Mouse (Mus musculus) cerebellum, adult 11 months (tissue): ENCODE measurements around the gene Gm17651.

ENCODE experiments used
- DNase-seq: peaks from one replicate; pipeline ENCODE4 v3.0.0; 2022

Gene Gm17651

DNA sequence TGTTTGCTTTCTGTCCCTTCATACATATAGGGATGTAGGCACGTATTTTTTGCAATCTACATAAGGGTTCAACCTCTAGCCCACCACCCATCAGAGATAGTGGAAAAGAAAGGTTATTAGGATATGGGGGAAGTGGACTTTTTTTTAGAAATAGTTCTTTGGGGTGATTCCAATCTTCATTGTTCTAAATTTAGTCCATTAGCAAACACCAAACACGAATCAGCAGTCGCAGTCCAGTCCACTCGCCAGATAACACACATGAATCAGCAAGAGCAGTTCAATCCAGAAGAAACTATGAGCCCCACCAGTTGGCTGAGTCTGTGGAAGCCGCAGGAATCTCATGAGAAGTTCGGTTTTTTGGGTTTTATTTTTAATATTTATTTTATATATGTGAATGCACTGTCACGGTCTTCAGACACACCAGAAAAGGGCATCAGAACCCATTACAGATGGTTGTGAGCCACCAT is at the start of gene Gm17651:
TSS of gene Gm17651 (minus strand) at position 51 of the 467 bp plus-strand sequence.
- DNase-seq = no peak

DNA sequence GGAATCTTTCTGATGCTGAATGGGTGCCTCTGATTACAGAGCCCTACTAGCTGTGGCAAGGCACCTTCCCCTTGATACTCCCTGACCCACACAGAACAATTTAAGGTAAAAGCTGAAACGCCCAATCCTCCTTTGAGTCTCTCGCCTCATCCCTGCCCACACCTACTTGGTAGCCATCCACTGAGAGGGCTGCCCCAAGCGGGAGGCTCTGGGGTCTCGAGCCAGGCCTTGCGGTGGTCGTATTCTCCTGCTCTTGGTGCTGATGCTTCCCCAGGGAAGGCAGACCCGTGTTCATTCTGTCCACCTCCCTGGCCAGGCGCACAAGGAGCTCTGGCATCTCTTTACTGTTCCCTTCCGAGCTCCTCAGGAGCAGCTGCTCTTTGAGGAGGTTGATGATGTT is 44.6 kb upstream of the Gm17651 start:
- no peak for DNase-seq

DNA sequence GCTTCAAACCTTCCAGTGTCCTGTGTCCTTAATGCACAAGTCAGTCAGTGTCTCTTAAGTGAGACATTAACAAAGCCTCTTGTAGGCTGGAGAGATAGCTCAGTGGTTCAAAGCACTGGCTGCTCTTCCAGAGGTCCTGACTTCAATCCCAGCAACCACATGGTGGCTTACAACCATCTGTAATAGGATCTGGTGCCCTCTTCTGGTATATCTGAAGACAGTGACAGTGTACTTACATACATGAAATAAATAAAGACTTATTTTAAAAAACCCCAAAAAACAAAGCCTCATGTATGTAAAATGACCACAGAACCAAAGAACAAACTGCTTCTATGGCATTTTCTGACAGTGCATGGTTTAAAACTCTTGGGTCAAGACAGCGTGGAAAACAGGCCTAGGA is 41.4 kb upstream of the Gm17651 start:
- DNase-seq = no peak

DNA sequence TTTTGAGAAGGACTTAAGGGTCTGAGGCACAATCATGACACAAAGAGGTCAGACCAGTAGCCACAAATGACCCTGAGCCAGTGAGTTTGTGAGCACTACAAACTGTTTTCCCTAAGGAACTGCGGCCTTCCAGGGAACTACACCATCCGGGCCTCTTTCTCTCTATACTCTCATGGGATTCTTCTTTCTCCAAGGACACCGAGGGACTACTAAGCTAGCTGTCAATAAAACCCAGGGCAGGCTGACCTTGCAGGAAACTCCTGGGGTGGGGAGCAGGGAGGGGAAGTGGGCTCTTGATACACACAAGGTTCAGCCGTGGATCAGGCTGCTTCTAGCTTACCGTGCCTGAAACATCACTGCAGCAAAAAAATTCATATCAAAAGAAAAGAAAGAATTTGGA is 36.4 kb upstream of the Gm17651 start:
- no peak for DNase-seq

DNA sequence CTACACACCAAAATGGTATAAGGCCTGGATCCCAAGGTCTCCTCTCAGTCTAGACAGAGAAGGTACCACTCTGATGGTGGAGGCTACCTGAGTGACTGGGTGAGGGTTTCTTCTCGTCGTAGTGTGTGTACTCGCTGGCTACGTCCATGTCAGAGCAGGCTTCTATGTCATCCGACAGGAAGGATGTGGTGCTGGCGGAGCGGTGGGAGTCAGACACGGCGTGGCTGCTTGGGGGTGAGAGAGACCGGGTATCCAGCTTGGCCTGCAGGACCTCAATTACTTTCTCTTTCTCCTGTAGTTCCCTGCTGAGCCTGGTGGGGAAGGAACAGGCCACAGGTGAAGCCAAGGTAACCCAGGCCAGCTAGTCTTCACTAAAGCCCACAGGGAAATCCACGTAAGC is 35.6 kb upstream of the Gm17651 start:
- DNase-seq = no peak

DNA sequence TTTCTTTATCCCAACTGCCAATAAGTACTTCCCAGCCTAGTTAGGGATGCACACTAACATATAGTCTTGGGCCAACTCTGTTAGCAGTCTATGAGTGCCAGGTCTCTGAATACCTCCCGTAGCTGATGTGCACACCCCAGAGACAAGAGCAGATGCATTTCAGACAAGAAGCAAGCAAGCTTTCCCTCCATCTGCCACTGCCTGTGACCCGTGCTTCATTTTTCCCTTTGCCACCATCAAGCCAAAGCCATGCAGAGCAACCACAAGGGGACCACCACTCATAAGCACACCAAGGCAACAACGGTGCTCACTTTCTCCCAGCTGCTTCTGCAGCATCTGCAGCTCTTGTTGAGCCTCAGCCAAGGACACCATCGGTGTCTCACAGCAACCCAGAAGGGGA is 32.1 kb upstream of the Gm17651 start:
- DNase-seq = no peak

DNA sequence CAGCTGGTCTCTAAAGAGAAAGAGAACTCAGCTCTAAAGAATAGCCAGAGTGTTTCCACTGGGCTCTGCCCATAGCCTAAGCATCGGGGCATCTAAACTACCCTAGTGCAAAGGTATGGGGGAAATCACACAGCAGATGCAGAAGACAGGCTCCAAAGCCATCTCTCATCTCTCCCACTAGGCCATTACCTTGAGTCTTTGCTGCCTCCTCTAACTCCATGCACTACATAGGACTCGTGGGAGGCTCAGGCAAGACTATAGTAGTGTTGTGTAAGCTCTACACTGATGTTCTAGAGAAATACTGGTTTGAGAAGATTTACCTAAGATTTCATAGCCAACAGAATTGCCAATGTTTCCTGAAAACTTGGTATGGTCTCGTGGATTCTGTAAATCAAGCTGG is 31.0 kb upstream of the Gm17651 start:
- no peak for DNase-seq

DNA sequence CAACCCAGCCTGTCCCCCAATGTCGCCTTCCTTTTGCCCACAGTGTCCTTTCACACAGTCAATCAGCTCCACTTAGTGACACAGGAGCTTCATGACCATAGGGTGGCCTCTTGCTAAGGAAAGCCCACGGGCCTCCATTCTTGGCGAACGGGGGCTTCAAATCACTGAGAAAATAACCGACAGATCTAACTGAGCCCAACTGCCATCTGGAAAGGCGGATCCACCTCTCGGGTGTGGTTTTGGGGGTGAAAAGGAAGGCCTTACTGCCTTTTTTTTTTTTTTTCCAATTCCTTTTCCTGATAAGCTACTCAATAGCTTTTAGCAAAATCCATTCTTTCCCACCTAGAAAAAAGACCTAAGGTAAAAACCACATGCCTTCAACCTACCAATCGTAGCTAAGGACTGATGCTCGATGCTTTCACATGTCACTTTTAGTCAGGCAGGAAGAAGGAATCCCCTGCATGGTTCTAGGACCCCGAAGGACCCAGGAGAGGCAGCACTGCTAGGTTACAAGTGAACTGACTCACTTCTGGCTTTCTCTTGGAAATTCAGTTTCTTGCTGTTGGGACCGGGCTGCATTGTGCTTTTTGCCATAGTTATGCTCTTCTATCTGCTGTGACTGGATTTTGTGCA is 28.1 kb upstream of the Gm17651 start:
- no peak for DNase-seq

DNA sequence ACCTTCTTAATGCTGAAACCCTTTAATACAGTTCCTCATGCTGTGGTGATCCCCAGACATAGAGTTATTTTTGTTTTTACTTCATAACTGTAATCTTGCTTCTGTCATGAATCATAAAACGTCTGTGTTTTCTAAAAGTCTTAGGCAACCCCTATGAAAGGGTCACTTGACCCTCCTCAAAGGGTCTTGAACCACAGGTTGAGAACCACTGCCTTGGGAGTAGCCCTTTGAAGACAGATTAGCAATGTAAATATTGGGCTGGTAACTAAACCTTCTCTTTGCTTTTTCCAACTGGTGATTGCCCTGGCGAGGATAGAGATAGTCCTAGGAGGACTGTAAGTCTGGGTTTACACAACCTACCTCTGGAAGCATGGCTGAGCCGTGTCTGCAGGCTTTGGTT is 26.7 kb upstream of the Gm17651 start:
- DNase-seq = no peak

DNA sequence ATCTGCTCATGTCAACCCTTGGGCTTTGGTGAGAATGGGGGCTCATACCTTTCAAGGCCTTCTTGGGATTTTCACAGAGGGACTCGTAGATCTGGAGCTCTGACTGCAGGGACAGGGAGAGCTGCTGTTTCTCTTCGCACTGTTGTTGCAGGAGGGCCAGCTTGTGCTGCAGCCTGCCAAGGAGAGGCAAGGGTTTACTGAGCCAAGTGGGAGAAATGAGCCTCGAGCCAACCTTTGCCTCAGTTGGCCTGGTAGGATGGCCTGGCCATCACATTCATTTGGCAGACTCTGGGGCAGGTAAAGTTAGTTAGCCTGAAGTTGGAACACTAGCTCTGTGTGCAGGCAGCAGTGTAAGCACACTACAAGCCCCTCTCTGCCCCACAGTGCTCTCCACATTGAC is 24.6 kb upstream of the Gm17651 start:
- DNase-seq = no peak

DNA sequence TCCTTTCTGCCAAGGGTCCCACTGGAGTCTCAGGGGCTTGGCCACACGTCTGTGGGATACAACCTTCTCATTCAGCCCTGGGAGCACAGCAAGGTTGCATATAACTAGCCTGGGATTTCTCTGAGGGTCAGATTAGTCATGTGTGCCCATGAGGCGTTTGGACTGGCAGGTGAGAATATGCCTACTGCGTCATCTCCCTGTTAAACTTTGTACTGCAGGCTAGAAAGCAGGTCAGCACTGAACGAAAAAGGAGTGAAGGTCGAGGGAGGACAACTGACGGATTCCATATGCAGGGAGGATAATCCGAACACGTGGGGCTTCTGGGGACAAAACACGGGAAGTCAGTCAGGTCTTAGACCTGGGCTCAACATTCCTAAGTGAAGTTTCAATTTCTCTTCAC is 22.8 kb upstream of the Gm17651 start:
- no peak for DNase-seq

DNA sequence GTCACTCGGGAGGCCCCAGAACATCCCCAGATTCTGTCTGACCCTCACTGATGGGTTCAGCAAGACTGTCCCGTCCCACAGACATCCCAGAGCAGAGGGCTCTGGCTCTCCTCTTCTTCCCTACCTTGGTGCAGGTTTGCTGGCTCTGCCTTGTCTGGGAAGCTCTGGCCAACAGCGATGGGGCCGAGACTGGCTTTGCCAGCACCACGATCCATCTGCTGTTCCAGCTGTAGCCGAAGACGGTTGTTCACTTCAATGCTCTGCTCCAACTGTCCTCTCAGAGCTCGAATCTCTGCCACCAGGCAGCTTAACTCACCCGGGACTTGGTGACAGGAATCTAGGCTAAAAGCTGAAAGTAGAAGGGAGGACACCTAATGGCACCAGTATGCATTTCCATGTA is 22.4 kb upstream of the Gm17651 start:
- no peak for DNase-seq

DNA sequence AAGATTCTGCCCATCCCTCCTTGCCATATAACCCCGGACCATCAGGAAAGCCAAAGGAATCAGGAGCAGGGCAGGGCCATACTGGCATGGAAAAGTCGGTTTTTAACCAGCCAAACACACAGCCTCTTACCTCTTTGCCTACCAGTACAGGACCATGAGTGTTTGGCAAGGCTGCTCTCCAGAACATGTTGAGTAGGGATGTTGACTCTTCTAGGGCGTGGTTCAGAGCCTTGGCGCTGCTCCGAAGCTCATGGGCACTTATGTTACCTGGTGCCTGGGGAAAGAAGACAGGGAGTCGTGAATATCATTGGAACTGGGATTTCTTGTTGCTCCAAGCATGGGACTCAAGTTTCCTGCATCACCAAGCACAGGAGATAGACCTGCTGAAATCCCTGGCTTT is 19.3 kb upstream of the Gm17651 start:
- no peak for DNase-seq

DNA sequence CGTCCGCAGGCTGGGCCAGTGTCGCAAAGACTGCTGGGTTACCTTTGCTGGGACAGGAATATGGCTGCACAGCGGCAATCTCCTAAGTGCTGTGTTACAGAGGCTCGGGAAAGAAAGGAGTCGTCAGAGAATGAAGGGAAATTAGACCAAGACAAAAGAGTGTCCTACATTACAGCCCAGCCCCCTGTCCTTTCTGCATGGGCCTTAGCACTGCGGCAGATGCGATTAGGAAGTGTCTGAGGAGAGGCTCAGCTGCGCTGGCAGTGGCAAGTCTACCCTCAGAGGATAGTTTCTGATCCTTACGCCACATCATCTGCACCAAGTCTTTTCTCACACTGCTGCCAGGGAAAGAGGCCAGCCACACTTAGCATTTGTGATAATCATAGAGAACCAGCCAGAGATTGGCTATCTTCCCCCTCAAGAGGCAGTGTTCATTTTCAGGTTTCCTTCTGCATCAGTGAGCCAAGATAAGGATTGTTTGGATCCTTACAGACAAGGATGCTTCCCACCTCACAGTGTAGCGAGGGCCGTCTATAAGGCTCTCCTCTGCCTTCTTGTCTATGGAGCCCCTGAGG is 17.0 kb upstream of the Gm17651 start:
- no peak for DNase-seq

DNA sequence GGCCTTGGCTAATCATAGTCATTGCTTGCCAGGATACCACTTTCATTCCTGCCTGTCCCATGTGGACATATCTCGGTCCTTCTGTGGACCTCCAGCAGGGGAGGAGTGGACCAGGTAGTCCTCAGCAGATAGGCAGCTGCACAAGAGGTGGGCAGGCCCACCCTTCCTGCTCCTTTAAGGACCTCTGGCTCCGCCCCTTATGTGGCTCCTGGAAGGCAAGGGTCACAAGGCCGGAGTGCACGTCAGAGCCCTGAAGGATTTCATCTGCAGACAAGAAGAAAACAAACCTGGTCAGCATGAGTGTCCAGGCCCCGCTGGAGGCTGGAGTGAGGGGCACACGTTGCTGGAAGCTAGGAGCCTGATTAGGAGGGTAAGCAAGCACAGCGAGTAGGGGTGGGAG is 16.1 kb upstream of the Gm17651 start:
- DNase-seq = no peak

DNA sequence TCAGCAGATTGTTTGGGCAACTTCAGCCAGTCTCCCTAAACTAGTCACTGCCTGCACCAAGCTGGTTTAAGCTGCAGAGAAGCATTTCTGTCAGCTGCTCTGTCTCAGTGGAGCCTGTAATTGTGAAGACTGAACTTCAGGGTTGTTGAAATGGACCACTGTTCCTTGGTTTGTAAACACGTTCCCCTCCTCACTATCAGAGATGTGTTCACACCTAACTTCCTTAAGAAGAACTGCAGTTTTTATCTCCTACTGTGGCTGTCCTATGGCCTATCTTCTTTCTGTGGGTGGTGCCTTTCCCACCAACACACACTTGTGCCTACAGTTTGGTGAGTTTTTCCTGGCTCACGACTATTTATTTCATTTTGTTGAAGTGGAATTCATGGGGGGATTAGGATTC is 14.8 kb upstream of the Gm17651 start:
- DNase-seq = no peak

DNA sequence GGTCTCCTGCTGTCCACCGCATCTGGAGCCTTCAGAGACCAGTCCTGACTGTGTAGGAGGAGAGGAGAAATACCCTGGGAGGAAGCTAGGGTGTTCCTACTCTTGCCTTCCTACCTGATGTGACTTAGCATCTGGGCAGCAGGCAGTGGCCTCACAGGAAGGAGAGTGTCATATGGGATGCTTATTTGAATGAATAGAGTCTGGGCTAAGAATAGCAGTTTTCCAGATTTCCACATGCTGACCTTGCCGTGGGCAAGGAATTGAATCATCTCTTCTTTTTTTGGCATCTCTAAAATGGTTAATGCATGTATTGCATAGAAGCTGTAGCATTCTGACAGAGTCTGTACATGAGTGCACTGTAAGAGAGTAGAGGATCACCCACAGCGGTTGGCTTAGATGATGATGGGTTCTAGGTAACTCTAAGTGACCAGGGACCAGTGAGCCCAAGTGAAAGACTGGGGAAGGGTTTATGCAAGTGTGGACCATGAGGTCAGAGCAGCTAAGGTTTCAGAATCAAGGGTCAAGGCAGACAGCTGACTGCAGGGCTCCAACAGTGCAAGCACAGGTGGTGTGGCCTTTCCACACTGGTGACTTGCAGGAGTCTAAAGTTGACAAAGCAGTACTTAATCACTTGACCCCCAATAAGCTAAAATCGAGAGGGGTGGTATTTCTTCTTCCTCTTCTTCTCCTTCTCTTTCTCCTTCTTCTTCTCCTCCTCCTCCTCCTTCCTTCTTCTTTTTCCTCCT is 12.1 kb upstream of the Gm17651 start:
- DNase-seq = no peak

DNA sequence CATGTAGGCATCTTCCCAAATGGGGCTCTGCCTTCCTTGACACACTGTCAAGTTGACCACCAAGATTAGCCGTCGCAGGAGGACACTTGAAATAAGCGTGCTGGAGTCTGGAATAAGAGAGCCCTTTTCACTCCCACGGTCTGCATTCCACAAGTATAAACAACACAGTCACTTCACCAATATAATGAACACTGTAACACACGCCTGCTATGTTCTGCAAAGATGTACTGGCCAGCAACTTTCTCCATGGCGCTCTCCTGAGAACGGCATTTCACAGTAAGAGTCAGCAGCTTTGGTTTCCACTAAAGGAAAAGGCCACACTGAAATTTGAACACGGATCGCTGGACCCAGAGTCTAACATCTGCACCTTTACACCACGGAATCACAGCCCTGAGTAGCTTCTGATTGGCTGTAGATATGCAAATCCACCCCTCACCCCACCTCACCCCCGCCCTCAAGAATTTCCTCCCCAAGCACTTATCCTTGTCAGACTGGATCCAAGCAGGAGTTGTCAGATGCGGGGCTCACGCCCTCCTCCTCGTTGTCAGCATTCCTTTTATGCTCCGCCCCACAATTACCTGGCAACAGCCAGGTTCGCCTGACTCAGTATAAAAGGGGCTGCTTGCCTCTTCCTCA is 9.2 kb upstream of the Gm17651 start:
- DNase-seq = no peak

DNA sequence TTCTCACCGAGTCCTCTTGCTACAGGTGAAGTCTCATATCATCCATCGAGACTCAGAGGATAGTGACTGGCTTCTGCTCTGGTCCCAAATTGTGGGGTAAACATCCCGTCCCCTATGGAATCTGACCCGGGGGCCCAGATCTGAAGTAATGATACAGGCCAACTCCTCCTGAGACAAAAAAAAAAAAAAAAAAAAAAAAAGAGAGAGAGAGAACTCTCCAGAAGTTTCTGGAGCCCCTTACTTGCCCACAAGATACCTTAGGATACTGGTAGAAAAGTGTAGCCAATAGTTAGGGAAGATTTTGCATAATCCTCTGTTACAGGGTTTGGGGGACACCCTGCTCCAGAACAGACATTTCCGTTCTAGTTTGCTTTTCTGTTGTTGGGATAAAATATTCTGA is 8.1 kb upstream of the Gm17651 start:
- DNase-seq = no peak

DNA sequence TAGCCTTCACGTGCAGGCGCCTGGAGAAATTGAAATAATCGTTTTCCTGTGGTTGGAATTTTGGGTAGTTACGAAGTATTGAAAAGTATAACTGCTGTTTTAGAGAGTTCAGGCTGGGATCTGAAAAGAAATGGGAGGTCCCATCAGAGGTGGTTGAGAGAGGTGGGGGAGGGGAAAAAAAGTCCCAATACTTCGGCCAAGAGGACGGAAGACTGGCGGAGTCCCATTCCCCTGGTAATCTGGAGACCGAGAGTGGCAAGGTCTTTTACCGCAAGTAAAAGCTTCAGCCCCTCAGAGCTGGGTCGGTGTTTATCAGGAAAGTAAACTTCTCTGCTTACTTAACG is 7.6 kb upstream of the Gm17651 start:
- no peak for DNase-seq

DNA sequence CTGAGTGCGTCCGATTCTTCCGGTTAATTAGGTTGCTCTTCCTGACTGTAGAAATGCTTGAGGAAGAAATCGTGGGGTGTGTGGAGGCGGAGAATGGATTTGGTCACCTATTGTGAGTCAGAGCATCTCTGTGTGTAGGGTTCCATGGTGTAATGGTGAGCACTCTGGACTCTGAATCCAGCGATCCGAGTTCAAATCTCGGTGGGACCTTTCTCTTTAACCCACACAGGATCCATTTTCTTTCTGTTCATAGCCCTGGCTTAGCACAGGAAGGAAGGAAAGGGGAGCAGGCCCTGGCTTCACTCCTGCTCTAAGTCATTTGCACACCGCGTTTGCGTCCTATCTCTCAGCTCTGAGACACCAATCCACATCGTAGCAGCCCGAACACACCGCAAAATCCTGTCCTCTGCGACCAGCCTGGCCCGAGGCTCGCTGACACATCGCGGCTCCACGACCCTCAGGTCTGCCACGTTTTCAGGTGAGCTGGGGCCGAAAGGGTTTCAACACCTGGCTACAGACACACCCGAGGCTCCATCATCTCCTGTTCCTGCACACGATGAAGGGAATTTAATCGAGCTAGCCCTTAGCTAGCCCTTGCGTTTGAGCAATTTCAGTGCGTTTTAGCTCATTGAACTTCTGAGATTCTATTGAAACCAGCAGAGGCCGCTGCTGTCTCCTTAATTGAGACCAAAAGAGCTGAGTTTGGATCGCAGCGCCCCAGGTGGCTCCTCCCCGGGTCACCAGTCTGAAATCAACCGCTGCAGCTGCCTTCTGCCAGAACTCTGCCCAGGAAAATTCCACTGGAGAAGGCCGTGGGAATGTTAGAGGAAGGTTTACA is 7.0 kb upstream of the Gm17651 start:
- DNase-seq = peak; percentile 42

DNA sequence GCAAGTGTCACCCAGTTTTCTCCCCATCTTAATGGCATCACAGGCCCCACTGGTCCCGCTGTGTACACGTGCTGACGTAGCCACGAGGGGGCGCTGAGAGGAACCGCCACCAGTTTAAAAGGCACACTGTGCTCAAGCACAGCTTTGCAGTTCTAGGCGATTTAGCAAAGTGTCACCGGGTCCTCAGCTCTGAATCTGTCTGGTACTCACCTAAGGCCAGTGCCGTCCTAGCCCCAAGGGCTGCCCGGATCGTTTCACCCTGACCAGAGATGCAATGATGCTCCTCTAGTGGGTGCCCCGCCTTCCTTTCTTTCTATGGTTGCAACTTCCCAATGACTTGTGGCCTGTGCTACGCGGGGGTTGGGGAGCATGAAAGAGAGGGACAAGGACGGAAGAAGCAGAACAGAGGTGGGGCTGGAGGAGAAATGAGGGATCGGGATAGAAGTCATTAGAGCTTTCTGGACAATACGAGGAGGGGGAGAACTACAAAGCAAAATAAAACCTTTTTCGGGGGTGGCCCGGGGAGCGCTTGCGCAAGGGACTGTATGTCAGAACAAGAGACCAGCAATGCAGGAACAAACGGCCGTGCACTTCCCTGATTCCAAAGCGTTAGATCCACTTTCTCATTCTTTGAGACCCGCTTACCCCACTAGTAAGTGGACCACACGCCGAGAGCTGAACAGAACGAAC is 6.3 kb upstream of the Gm17651 start:
- peak; percentile 65 for DNase-seq

DNA sequence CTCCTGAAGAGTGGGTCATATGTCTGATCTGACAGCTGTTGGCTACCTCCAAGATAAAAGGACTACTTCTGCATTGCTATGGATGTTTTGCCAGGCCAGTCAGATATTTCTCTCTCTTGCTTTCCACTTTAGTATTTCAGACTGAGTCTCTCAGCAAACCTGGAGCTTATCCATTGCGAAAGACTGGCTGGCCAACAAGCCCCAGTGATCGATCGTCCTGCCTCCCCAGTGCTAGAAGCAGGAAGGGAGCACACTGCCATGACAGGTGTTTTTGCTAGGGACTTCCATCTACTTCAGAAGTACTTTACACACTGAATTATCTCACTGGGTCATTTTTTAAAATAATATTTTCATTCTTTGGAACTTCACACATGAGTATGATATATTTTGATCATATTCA is 3.9 kb upstream of the Gm17651 start:
- DNase-seq = no peak
